Mouse (Mus musculus) CH12.LX (cell line): ENCODE results near the gene Itpr2.

ENCODE experiments used
- CHD2 ChIP-seq: IDR thresholded peaks from 2 replicates; pipeline ENCODE4 v1.6.1; 2011; ENCODE audit warnings: low read length, improper control_type of control experiment
- CTCF ChIP-seq, 2 experiments: IDR thresholded peaks in 1 of 2; conservative IDR thresholded peaks in 1 of 2; 2 replicates each; pipeline ENCODE4 v1.5.1; 2011 to 2012; ENCODE audit warnings: low read depth in 2 of 2, low read length in 2 of 2, improper control_type of control experiment in 1 of 2, inconsistent platforms in 1 of 2, mild to moderate bottlenecking in 1 of 2, moderate library complexity in 1 of 2
- E2F4 ChIP-seq: IDR thresholded peaks from 2 replicates; pipeline ENCODE4 v1.6.1; 2011; ENCODE audit warnings: low read depth, low read length, improper control_type of control experiment; ENCODE audit not compliant: insufficient replicate concordance
- HCFC1 ChIP-seq: IDR thresholded peaks from 2 replicates; pipeline ENCODE4 v1.6.1; 2012; ENCODE audit warnings: low read depth, mild to moderate bottlenecking, inconsistent platforms, low read length, improper control_type of control experiment
- MYC ChIP-seq: IDR thresholded peaks from 2 replicates; pipeline ENCODE4 v1.6.1; 2011; ENCODE audit warnings: low read depth, mild to moderate bottlenecking, improper control_type of control experiment, low read length
- POLR2A ChIP-seq: IDR thresholded peaks from 2 replicates; pipeline ENCODE4 v1.6.1; 2011; ENCODE audit warnings: low read depth, mild to moderate bottlenecking, improper control_type of control experiment, low read length

DNA sequence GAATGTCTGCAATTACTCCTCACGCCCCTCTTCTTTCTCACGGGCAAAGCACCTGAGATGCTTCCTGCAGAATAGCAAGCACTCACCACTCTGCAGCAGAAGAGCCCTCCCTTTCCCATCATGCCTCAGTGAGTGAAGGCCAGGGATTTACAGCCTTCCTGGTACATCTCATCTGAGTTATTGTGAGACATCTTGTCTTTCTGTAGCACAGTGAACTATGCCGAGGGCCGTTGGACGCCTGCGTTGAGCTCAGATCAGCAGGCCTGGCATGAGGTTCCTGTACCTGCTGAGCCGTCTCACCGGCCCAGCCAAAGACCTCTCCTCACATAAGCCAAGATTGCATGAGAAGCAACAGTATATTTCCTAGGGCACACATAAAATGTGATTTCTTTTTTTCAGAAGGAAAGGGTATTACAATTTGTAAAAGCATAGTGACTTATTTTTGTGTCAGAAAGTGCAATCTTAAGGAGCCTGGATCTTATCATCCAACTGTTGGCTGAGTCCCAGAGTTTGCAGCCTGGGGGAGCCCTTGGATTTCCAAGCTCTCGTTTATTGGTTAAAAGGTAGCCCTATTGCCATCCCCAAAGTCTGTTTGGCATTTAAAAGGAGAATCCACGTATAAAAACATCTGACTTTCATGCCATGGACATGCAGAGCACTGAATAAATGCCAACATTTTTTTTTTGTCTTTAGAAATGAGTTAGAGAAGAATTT lies 158.2 kb downstream of the Itpr2 start:
- TF ChIP-seq HCFC1: no peak
- no peak for TF ChIP-seq CHD2
- TF ChIP-seq CTCF (conservative IDR thresholded peaks at IDR 0.05 in 1 of 2, IDR thresholded peaks at IDR 0.05 in 1 of 2; ENCODE audit: low read depth in 2 of 2, low read length in 2 of 2): no peak
- no peak for TF ChIP-seq E2F4
- no peak for TF ChIP-seq MYC
- no peak for TF ChIP-seq POLR2A
